Mouse (Mus musculus): Measurements from ENCODE around the gene Acmsd.

- no peak for TF ChIP-seq POLR2A (IDR thresholded peaks at IDR 0.05; ENCODE audit: low read depth, low read length)
- no peak for TF ChIP-seq CTCF (IDR thresholded peaks at IDR 0.05; ENCODE audit: extremely low read depth, insufficient read depth, insufficient read length, insufficient replicate concordance)
Observed at GRCm38 (mm10) chr1:127766741-127767140, 37.5 kb downstream of the Acmsd start.
